Mouse (Mus musculus) heart, embryonic 11.5 days (tissue): ENCODE measurements around the gene Ralgps2. TPM values are rescaled to one million over a fixed set of nuclear protein-coding genes. Genes with fewer than 3 reads are reported as not detected.

Experiments used
- ATAC-seq: fragments of 200-750 bp; cut with Nextera tagmentation; replicated peaks from 2 replicates; pipeline ENCODE4 v1.8.0; 2017; ENCODE audit warnings: moderate library complexity; ENCODE audit not compliant: insufficient number of reproducible peaks, low FRiP score, low TSS enrichment
- H3K27ac ChIP-seq: fragments of 300-500 bp; sonication (generic); 2 replicates; pipeline ENCODE4 v1.5.1; 2014; ENCODE audit warnings: mild to moderate bottlenecking, low read depth, low read length
- H3K27me3 ChIP-seq: fragments of 300-500 bp; sonication (generic); 2 replicates; pipeline ENCODE4 v1.6.1; 2014; ENCODE audit warnings: mild to moderate bottlenecking, low read length, mixed read lengths; ENCODE audit not compliant: control insufficient read depth, insufficient read depth
- H3K36me3 ChIP-seq: fragments of 300-500 bp; sonication (generic); 2 replicates; pipeline ENCODE4 v1.6.1; 2014; ENCODE audit warnings: mild to moderate bottlenecking, low read length, moderate library complexity, mixed read lengths; ENCODE audit not compliant: control insufficient read depth, insufficient read depth
- H3K4me1 ChIP-seq: fragments of 300-500 bp; sonication (generic); 2 replicates; pipeline ENCODE4 v1.6.1; 2014; ENCODE audit warnings: low read length; ENCODE audit not compliant: control insufficient read depth, insufficient read depth
- H3K4me2 ChIP-seq: fragments of 300-500 bp; sonication (generic); 2 replicates; pipeline ENCODE4 v1.6.1; 2014; ENCODE audit warnings: mild to moderate bottlenecking, moderate library complexity
- H3K4me3 ChIP-seq: fragments of 300-500 bp; sonication (generic); 2 replicates; pipeline ENCODE4 v1.5.1; 2014; ENCODE audit warnings: low read depth, low read length
- H3K9ac ChIP-seq: fragments of 300-500 bp; sonication (generic); 2 replicates; pipeline ENCODE4 v1.6.1; 2014; ENCODE audit warnings: mild to moderate bottlenecking, low read depth, low read length, moderate library complexity
- H3K9me3 ChIP-seq: fragments of 300-500 bp; sonication (generic); replicated peaks from 2 replicates; pipeline ENCODE4 v1.6.1; 2016; ENCODE audit warnings: low read length; ENCODE audit not compliant: control insufficient read depth
- WGBS: fragments of 180-500 bp; shearing (Covaris S2); extraction: QIAGEN DNeasy Blood & Tissue Kit; methylation state at CpG from one replicate; pipeline ENCODE4 v1.1.7; 2014; ENCODE audit not compliant: insufficient replicate concordance; 5-methylcytosine and 5-hydroxymethylcytosine counted together
- polyA plus RNA-seq: library from polyadenylated mRNA; unstranded; fragments of >200 nt; fragmentation: Nextera tagmentation; extraction: Ambion mirVana; gene quantifications from 2 replicates; pipeline ENCODE4 v1.2.1, GENCODE M21; 2014

The Ralgps2 gene
- polyA plus RNA-seq, 1 experiment from 2014 or later, result 44.1 TPM

GRCm38 (mm10) chr1:156852409-156852808 is 87.0 kb downstream of the Ralgps2 start:
- 57% methylated on average over 9 of the region's 9 CpGs for WGBS
- Histone ChIP-seq H3K4me1 (peaks cover 2% of the 10 kb centered on the region; the same call in 1 of the 2 replicates), H3K9me3 (no peaks in the 10 kb centered on the region), H3K36me3 (no peaks in the 10 kb centered on the region), H3K4me2 (no peak overlapping the region), H3K4me3 (no peak overlapping the region), H3K9ac (no peak overlapping the region), H3K27me3 (no peaks in the 10 kb centered on the region), H3K27ac (no peak overlapping the region)
- no peak for ATAC-seq

GRCm38 (mm10) chr1:156847098-156847497 is 92.3 kb downstream of the Ralgps2 start:
- H3K9me3 ChIP-seq, result no peaks in the 10 kb centered on the region
- H3K4me1 ChIP-seq, result peaks cover 16% of the 10 kb centered on the region; the same call in 1 of the 2 replicates
- H3K9ac ChIP-seq, result no peak overlapping the region
- H3K27me3 ChIP-seq, result no peaks in the 10 kb centered on the region
- H3K4me3 ChIP-seq, result no peak overlapping the region
- 48% methylated on average over 4 of the region's 4 CpGs for WGBS
- no peak for ATAC-seq
- no peaks in the 10 kb centered on the region for H3K36me3 ChIP-seq
- H3K27ac ChIP-seq, result no peak overlapping the region
- no peak overlapping the region for H3K4me2 ChIP-seq

GRCm38 (mm10) chr1:156841625-156842339 is 97.6 kb downstream of the Ralgps2 start:
- H3K27me3 ChIP-seq, result no peaks in the 10 kb centered on the region
- no peak overlapping the region for H3K4me2 ChIP-seq
- H3K36me3 ChIP-seq, result no peaks in the 10 kb centered on the region
- H3K9me3 ChIP-seq, result no peaks in the 10 kb centered on the region
- WGBS, result 75% methylated on average over 11 of the region's 11 CpGs
- peaks cover 16% of the 10 kb centered on the region for H3K4me1 ChIP-seq
- H3K4me3 ChIP-seq, result no peak overlapping the region
- no peak overlapping the region for H3K9ac ChIP-seq
- H3K27ac ChIP-seq, result no peak overlapping the region
- ATAC-seq, result no peak

GRCm38 (mm10) chr1:156838695-156839094 is 100.7 kb downstream of the Ralgps2 start:
- Histone ChIP-seq H3K9ac (no peak overlapping the region), H3K36me3 (no peaks in the 10 kb centered on the region), H3K27me3 (no peaks in the 10 kb centered on the region), H3K4me1 (peaks cover 12% of the 10 kb centered on the region; the same call in 1 of the 2 replicates), H3K9me3 (no peaks in the 10 kb centered on the region), H3K4me3 (no peak overlapping the region), H3K4me2 (peak overlapping the region; percentile 44), H3K27ac (no peak overlapping the region)
- peak; percentile 87 for ATAC-seq
- 18% methylated on average over 6 of the region's 6 CpGs for WGBS

GRCm38 (mm10) chr1:156838177-156838576 is 101.2 kb downstream of the Ralgps2 start, which contains the start of gene Angptl1:
Gene Angptl1 (plus strand): TSS chr1:156838562.
- Histone ChIP-seq H3K27me3 (no peaks in the 10 kb centered on the region), H3K4me3 (no peak within 1 kb of the TSS), H3K4me1 (peaks cover 12% of the 10 kb centered on the region; the same call in 1 of the 2 replicates), H3K9ac (no peak within 1 kb of the TSS), H3K4me2 (peak within 1 kb of the TSS; percentile 44), H3K36me3 (no peaks in the 10 kb centered on the region), H3K27ac (peak within 1 kb of the TSS; percentile 30; the same call in 1 of the 2 replicates), H3K9me3 (no peaks in the 10 kb centered on the region)
- 60% methylated on average over 4 of the region's 4 CpGs for WGBS
- no peak for ATAC-seq

- no peaks in the 10 kb centered on the region for H3K27me3 ChIP-seq
- no peak overlapping the region for H3K4me3 ChIP-seq
- no peak overlapping the region for H3K9ac ChIP-seq
- 88% methylated on average over 1 of the region's 1 CpGs for WGBS
- no peaks in the 10 kb centered on the region for H3K4me1 ChIP-seq
- H3K27ac ChIP-seq, result no peak overlapping the region
- peaks cover 8% of the 10 kb centered on the region for H3K36me3 ChIP-seq
- no peaks in the 10 kb centered on the region for H3K9me3 ChIP-seq
- no peak for ATAC-seq
- no peak overlapping the region for H3K4me2 ChIP-seq
Observed at GRCm38 (mm10) chr1:156819236-156819635, 120.2 kb downstream of the Ralgps2 start.

- 13% methylated on average over 6 of the region's 6 CpGs for WGBS
Observed at GRCm38 (mm10) chr1:156813485-156813884, 125.9 kb downstream of the Ralgps2 start.

GRCm38 (mm10) chr1:156812716-156813115 is 126.7 kb downstream of the Ralgps2 start:
- Histone ChIP-seq H3K9me3 (no peaks in the 10 kb centered on the region), H3K4me1 (peaks cover 9% of the 10 kb centered on the region), H3K27me3 (no peaks in the 10 kb centered on the region), H3K4me2 (no peak overlapping the region), H3K4me3 (no peak overlapping the region), H3K36me3 (peaks cover 5% of the 10 kb centered on the region), H3K27ac (no peak overlapping the region), H3K9ac (no peak overlapping the region)
- no peak for ATAC-seq
- WGBS, result 55% methylated on average over 8 of the region's 8 CpGs

More at GRCm38 (mm10) chr1:156813485-156813884, 125.9 kb downstream of the Ralgps2 start:
- Histone ChIP-seq H3K27ac (no peak overlapping the region), H3K4me1 (peaks cover 9% of the 10 kb centered on the region), H3K36me3 (peaks cover 8% of the 10 kb centered on the region), H3K9ac (0 out of 2 replicates have a peak overlapping the region, but pooled peaks have one; percentile 3), H3K9me3 (no peaks in the 10 kb centered on the region), H3K4me2 (peak overlapping the region; percentile 41; the same call in 1 of the 2 replicates), H3K4me3 (no peak overlapping the region), H3K27me3 (no peaks in the 10 kb centered on the region)
- ATAC-seq, result no peak

GRCm38 (mm10) chr1:156811928-156812327 is 127.5 kb downstream of the Ralgps2 start:
- Histone ChIP-seq H3K36me3 (no peaks in the 10 kb centered on the region), H3K27ac (no peak overlapping the region), H3K4me2 (no peak overlapping the region), H3K4me3 (no peak overlapping the region), H3K9me3 (no peaks in the 10 kb centered on the region), H3K27me3 (no peaks in the 10 kb centered on the region), H3K4me1 (peaks cover 9% of the 10 kb centered on the region), H3K9ac (no peak overlapping the region)
- WGBS, result 61% methylated on average over 7 of the region's 7 CpGs
- ATAC-seq, result no peak
